8 mouse cellular contexts compared by ENCODE assay signal in genomic region chrX:38565176-38565542, GRCm38 (mm10). TPM values are rescaled to one million over a fixed set of nuclear protein-coding genes. Genes with fewer than 3 reads are reported as not detected.
DNase-seq lines count a peak whose midpoint lies in the region; ATAC-seq and TF ChIP-seq lines count a peak whose summit lies in the region.

No protein-coding gene starts in this region.

- DNase-seq in heart, embryonic 10.5 days (ENCODE audit: low spot score), result no peak
- DNase-seq in heart, postnatal 10 days, result no peak
- no peak for DNase-seq in liver, embryonic 13.5 days
- DNase-seq in layer of hippocampus, postnatal 25 days (ENCODE audit: extremely low spot score in 1 of 2, low spot score in 1 of 2), result no peak
- no peak for DNase-seq in left cerebral cortex, postnatal 25 days (ENCODE audit: low spot score in 2 of 2)
- no peak for DNase-seq in gastrocnemius, postnatal 10 days

- intact Hi-C loops in heart, postnatal 10 days (cut with DNase I), result no loop called here
- intact Hi-C loops in left cerebral cortex, postnatal 25 days (cut with DNase I), result loop anchor here (2.0 kb wide), 1 partner anchor 70 kb away; the partner anchor contains the start of gene C1galt1c1

- 13% methylated on average over 8 of the region's 8 CpGs for WGBS in heart, embryonic 10.5 days
- 24% methylated on average over 8 of the region's 8 CpGs for WGBS in forebrain, embryonic 12.5 days
- WGBS in liver, embryonic 13.5 days (ENCODE audit: insufficient replicate concordance), result 16% methylated on average over 8 of the region's 8 CpGs

- H3K4me3 ChIP-seq in heart, embryonic 10.5 days, result peak overlapping the region; percentile 62
- peak overlapping the region; percentile 42 for H3K4me3 ChIP-seq in C2C12 (ENCODE audit: insufficient read depth, poor library complexity, severe bottlenecking)
- H3K4me3 ChIP-seq in forebrain, embryonic 12.5 days (replicated peaks), result peak overlapping the region; percentile 46
- peak overlapping the region; percentile 72 for H3K4me3 ChIP-seq in liver, embryonic 13.5 days (replicated peaks)

- H3K4me2 ChIP-seq in forebrain, embryonic 12.5 days, result peak overlapping the region; percentile 62
- H3K4me2 ChIP-seq in liver, embryonic 13.5 days, result peak overlapping the region; percentile 75

- peaks cover 22% of the 10 kb centered on the region for H3K79me3 ChIP-seq in C2C12 (ENCODE audit: low read depth)

- no peaks in the 10 kb centered on the region for H3K9me3 ChIP-seq in heart, embryonic 10.5 days
- no peaks in the 10 kb centered on the region for H3K9me3 ChIP-seq in forebrain, embryonic 12.5 days
- H3K9me3 ChIP-seq in liver, embryonic 13.5 days (replicated peaks), result no peaks in the 10 kb centered on the region

- H3K9ac ChIP-seq in forebrain, embryonic 12.5 days, result peak overlapping the region; percentile 56
- peak overlapping the region; percentile 69 for H3K9ac ChIP-seq in liver, embryonic 13.5 days

- H3K79me2 ChIP-seq in C2C12 (ENCODE audit: control insufficient read depth, insufficient read depth), result peaks cover 39% of the 10 kb centered on the region

- H3ac ChIP-seq in C2C12 (ENCODE audit: control insufficient read depth, insufficient read length, low read depth), result peak overlapping the region; percentile 67

- no peaks in the 10 kb centered on the region for H3K4me1 ChIP-seq in heart, embryonic 10.5 days
- H3K4me1 ChIP-seq in forebrain, embryonic 12.5 days, result peaks cover 6% of the 10 kb centered on the region; the same call in 1 of the 2 replicates
- peaks cover 12% of the 10 kb centered on the region for H3K4me1 ChIP-seq in liver, embryonic 13.5 days (replicated peaks)

- no peak for TF ChIP-seq CTCF in C2C12 (IDR thresholded peaks at IDR 0.05; ENCODE audit: control insufficient read depth, insufficient read depth, insufficient read length)

- peaks cover 7% of the 10 kb centered on the region; the same call in 1 of the 2 replicates for H3K36me3 ChIP-seq in heart, embryonic 10.5 days
- no peaks in the 10 kb centered on the region for H3K36me3 ChIP-seq in C2C12 (ENCODE audit: control insufficient read depth, insufficient read depth)
- 0 out of 2 replicates have a peak, but pooled peaks cover 5% of the 10 kb centered on the region for H3K36me3 ChIP-seq in forebrain, embryonic 12.5 days (replicated peaks)
- H3K36me3 ChIP-seq in liver, embryonic 13.5 days, result peaks cover 11% of the 10 kb centered on the region

- ATAC-seq in forebrain, embryonic 12.5 days (ENCODE audit: low FRiP score), result no peak
- no peak for ATAC-seq in liver, embryonic 13.5 days (ENCODE audit: low read depth)

- peak overlapping the region; percentile 94 for H3K27ac ChIP-seq in heart, embryonic 10.5 days
- H3K27ac ChIP-seq in forebrain, embryonic 12.5 days, result peak overlapping the region; percentile 88
- peak overlapping the region; percentile 74 for H3K27ac ChIP-seq in liver, embryonic 13.5 days

- no peaks in the 10 kb centered on the region for H3K27me3 ChIP-seq in heart, embryonic 10.5 days (ENCODE audit: insufficient read depth, poor library complexity, severe bottlenecking)
- H3K27me3 ChIP-seq in C2C12 (ENCODE audit: control insufficient read depth, insufficient read depth, insufficient read length), result no peaks in the 10 kb centered on the region
- H3K27me3 ChIP-seq in forebrain, embryonic 12.5 days, result no peaks in the 10 kb centered on the region
- H3K27me3 ChIP-seq in liver, embryonic 13.5 days, result no peaks in the 10 kb centered on the region

TF ChIP-seq in C2C12, 6 proteins besides CTCF, POLR2A, EP300 and RAD21:
- TF ChIP-seq USF1 (IDR thresholded peaks at IDR 0.05; ENCODE audit: low read depth) (no peak), MYOD1 (IDR thresholded peaks at IDR 0.05; ENCODE audit: control insufficient read depth, insufficient read length, low read depth) (no peak), MYOG (IDR thresholded peaks at IDR 0.05; ENCODE audit: control insufficient read depth, extremely low read depth, insufficient read length) (no peak), MAX (IDR thresholded peaks at IDR 0.05) (no peak), CEBPB (IDR thresholded peaks at IDR 0.05; ENCODE audit: low read depth) (no peak), FOSL1 (IDR thresholded peaks at IDR 0.05; ENCODE audit: insufficient read depth, low read length, poor library complexity, severe bottlenecking) (no peak)

RNA-seq across cellular contexts. Expression of gene Cul4b, which starts 10.8 kb away (rescaled TPM):
- polyA plus RNA-seq in heart, embryonic 10.5 days (2016; fragmentation: Nextera tagmentation; extraction: Ambion mirVana), result 32.6 and 34.2 TPM in 2 replicates
- 10 to 100 TPM; 17.3 to 19.3 TPM for total RNA-seq in heart, postnatal 10 days (2021)
- polyA plus RNA-seq in C2C12 (2012; fragmentation: generic; extraction: Trizol), result 10.4 TPM
- 35.5 and 37.4 TPM in 2 replicates for polyA plus RNA-seq in forebrain, embryonic 12.5 days (2016; fragmentation: Nextera tagmentation; extraction: Ambion mirVana)
- polyA plus RNA-seq in liver, embryonic 13.5 days (2015; fragmentation: Nextera tagmentation; extraction: Ambion mirVana), result 12.8 and 17.6 TPM in 2 replicates
- total RNA-seq in layer of hippocampus, postnatal 25 days (2021), result 10 to 100 TPM; 32.2 to 34.7 TPM
- 10 to 100 TPM; 34.8 to 37.8 TPM for total RNA-seq in left cerebral cortex, postnatal 25 days (2021)
- 10 to 100 TPM; 12.8 to 16.3 TPM for total RNA-seq in gastrocnemius, postnatal 10 days (2021)

RNA-seq across cellular contexts. Expression of gene Mcts1, which starts 35.2 kb away (rescaled TPM):
- polyA plus RNA-seq in heart, embryonic 10.5 days (2016; fragmentation: Nextera tagmentation; extraction: Ambion mirVana), result 52.9 and 60.2 TPM in 2 replicates
- total RNA-seq in heart, postnatal 10 days (2021), result 10 to 100 TPM; 41.6 to 42.8 TPM
- polyA plus RNA-seq in C2C12 (2012; fragmentation: generic; extraction: Trizol), result 16.1 TPM
- 98.6 and 105 TPM in 2 replicates for polyA plus RNA-seq in forebrain, embryonic 12.5 days (2016; fragmentation: Nextera tagmentation; extraction: Ambion mirVana)
- polyA plus RNA-seq in liver, embryonic 13.5 days (2015; fragmentation: Nextera tagmentation; extraction: Ambion mirVana), result 55.1 and 62.8 TPM in 2 replicates
- 10 to 100 TPM; 92.2 to 93.4 TPM for total RNA-seq in layer of hippocampus, postnatal 25 days (2021)
- 10 to 100 TPM; 80.8 to 87.3 TPM for total RNA-seq in left cerebral cortex, postnatal 25 days (2021)
- 10 to 100 TPM; 42.7 to 52.7 TPM for total RNA-seq in gastrocnemius, postnatal 10 days (2021)
